Comparison of ENCODE assay signal across 15 mouse cellular contexts in the genomic region with DNA sequence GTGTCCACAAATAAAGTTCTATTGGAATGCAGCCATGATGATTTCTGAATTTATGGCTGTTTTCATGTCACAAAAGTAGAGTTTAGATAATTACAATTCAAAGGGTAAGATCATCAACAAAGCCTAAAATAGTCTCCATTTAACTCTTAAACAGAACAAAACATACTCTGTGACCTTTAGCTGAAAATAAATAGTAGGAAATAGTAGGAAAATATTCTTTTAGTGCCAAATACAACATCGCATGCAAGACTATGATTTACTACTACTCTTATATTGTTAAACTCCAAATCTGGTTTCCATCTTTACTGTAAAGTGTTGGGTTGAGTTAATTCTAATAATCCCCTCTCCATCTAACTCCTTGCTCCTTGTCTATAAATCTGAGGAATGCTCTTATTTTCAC.
"Had no signal": no experiment of that assay in that cellular context is flagged by ENCODE, and none has a peak within 500 bp of the region (broad histone marks: within the 10 kb centered on the region; RNA-seq: fewer than 3 reads in every experiment).

No protein-coding gene starts in this region.

- H3K4me1 ChIP-seq: neural tube, embryonic 15.5 days; stomach, embryonic 15.5 days had no signal

- H3K9me3 ChIP-seq: neural tube, embryonic 15.5 days; stomach, embryonic 15.5 days had no signal

- H3K4me2 ChIP-seq: neural tube, embryonic 15.5 days; stomach, embryonic 15.5 days had no signal

- H3K27ac ChIP-seq: neural tube, embryonic 15.5 days; stomach, embryonic 15.5 days; stomach, postnatal 0 days had no signal

- H3K36me3 ChIP-seq: neural tube, embryonic 15.5 days; stomach, embryonic 15.5 days had no signal

- H3K9ac ChIP-seq: neural tube, embryonic 15.5 days; stomach, embryonic 15.5 days had no signal

- DNase-seq: retina, postnatal 1 day; right cerebral cortex, adult 18-20 months; right cerebral cortex, postnatal 14 days; right cerebral cortex, postnatal 25 days; right cerebral cortex, postnatal 4 days; spleen, adult 18-20 months; thymus, adult 18-20 months; thymus, adult 2 months; thymus, postnatal 14 days; thymus, postnatal 25 days; thymus, postnatal 36 days; thymus, postnatal 4 days had no signal

- H3K4me3 ChIP-seq: neural tube, embryonic 15.5 days; stomach, embryonic 15.5 days had no signal

- H3K27me3 ChIP-seq: neural tube, embryonic 15.5 days; stomach, embryonic 15.5 days had no signal
